24 mouse cellular contexts compared by ENCODE assay signal in genomic region chr19:21253846-21254245, GRCm38 (mm10).
"Had no signal": no experiment of that assay in that cellular context is flagged by ENCODE, and none has a peak within 500 bp of the region (broad histone marks: within the 10 kb centered on the region; RNA-seq: fewer than 3 reads in every experiment).

No protein-coding gene starts in this region.

- H3K36me3 ChIP-seq: limb, embryonic 10.5 days; limb, embryonic 13.5 days; liver, embryonic 12.5 days; liver, embryonic 15.5 days; lung, embryonic 15.5 days; midbrain, embryonic 10.5 days; midbrain, embryonic 13.5 days; neural tube, embryonic 13.5 days had no signal

- DNase-seq: kidney, adult 8-10 months; kidney, postnatal 14 days; kidney, postnatal 4 days; liver; lung, adult 18-20 months; lung, postnatal 10 days; lung, postnatal 36 days; right cerebral cortex, adult 18-20 months; right cerebral cortex, postnatal 14 days; right cerebral cortex, postnatal 4 days; thymus, adult 18-20 months; thymus, postnatal 36 days had no signal

- H3K9ac ChIP-seq: limb, embryonic 13.5 days; liver, embryonic 12.5 days; liver, embryonic 15.5 days; lung, embryonic 15.5 days; midbrain, embryonic 13.5 days; neural tube, embryonic 13.5 days had no signal

- H3K4me2 ChIP-seq: limb, embryonic 13.5 days; liver, embryonic 12.5 days; liver, embryonic 15.5 days; lung, embryonic 15.5 days; midbrain, embryonic 13.5 days; neural tube, embryonic 13.5 days had no signal

- H3K9me3 ChIP-seq: limb, embryonic 10.5 days; limb, embryonic 13.5 days; liver, embryonic 12.5 days; liver, embryonic 15.5 days; lung, embryonic 15.5 days; megakaryocyte, embryonic 14.5 days; midbrain, embryonic 10.5 days; midbrain, embryonic 13.5 days; neural tube, embryonic 13.5 days had no signal

- ATAC-seq: liver, embryonic 12.5 days; midbrain, embryonic 13.5 days; midbrain, embryonic 16.5 days had no signal

- H3K4me1 ChIP-seq: limb, embryonic 10.5 days; limb, embryonic 13.5 days; liver, embryonic 12.5 days; liver, embryonic 15.5 days; lung, embryonic 15.5 days; midbrain, embryonic 10.5 days; midbrain, embryonic 13.5 days; neural tube, embryonic 13.5 days had no signal

- H3K27me3 ChIP-seq: limb, embryonic 13.5 days; liver, embryonic 12.5 days; liver, embryonic 15.5 days; lung, embryonic 15.5 days; megakaryocyte, embryonic 14.5 days; midbrain, embryonic 13.5 days; neural tube, embryonic 13.5 days had no signal

- H3K4me3 ChIP-seq: limb, embryonic 10.5 days; limb, embryonic 13.5 days; liver, embryonic 12.5 days; liver, embryonic 15.5 days; lung, embryonic 15.5 days; megakaryocyte, embryonic 14.5 days; midbrain, embryonic 10.5 days; midbrain, embryonic 13.5 days; myocyte; neural tube, embryonic 13.5 days had no signal

- H3K27ac ChIP-seq: limb, embryonic 10.5 days; limb, embryonic 13.5 days; liver, embryonic 12.5 days; liver, embryonic 15.5 days; lung, embryonic 15.5 days; midbrain, embryonic 10.5 days; midbrain, embryonic 13.5 days; neural tube, embryonic 13.5 days; stomach, postnatal 0 days had no signal
